Mouse (Mus musculus): ENCODE data around the gene Srebf2.

- no peak for TF ChIP-seq CTCF (IDR thresholded peaks at IDR 0.05; ENCODE audit: control insufficient read depth, insufficient read depth, insufficient read length)
- no peak for TF ChIP-seq MYOD1 (IDR thresholded peaks at IDR 0.05; ENCODE audit: control insufficient read depth, insufficient read length, low read depth)
- TF ChIP-seq CEBPB (IDR thresholded peaks at IDR 0.05; ENCODE audit: low read depth): no peak
- TF ChIP-seq USF1 (IDR thresholded peaks at IDR 0.05; ENCODE audit: low read depth): no peak
- no peak for TF ChIP-seq MAX (IDR thresholded peaks at IDR 0.05)
- no peak for TF ChIP-seq FOSL1 (IDR thresholded peaks at IDR 0.05; ENCODE audit: insufficient read depth, low read length, poor library complexity, severe bottlenecking)
- TF ChIP-seq MYOG (IDR thresholded peaks at IDR 0.05; ENCODE audit: control insufficient read depth, extremely low read depth, insufficient read length): no peak
Observed at GRCm38 (mm10) chr15:82164496-82164895, 17.5 kb downstream of the Srebf2 start.

Measured in C2C12 (cell line).